In the genomic region with DNA sequence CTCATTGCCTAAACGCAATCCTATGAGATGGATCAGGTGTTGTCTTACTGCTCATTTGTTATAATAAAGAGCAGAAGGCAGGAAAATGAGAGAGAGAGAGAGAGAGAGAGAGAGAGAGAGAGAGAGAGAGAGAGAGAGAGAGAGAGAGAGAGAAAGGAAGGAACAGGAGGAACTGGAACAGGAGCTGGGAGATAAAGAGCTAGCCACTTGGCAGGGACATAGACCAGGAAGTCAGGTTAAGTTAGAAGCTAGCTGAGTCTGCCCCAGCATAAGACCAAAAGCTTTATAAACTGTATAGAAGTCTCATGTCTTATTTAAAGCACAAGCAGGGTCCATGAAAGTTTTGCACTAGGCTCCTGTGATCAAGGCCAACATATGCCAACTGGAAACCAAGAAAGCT, we compare ENCODE assay signal across 39 mouse cellular contexts. TPM values are rescaled to one million over a fixed set of nuclear protein-coding genes. Genes with fewer than 3 reads are reported as not detected.
"Had no signal": no experiment of that assay in that cellular context is flagged by ENCODE, and none has a peak within 500 bp of the region (broad histone marks: within the 10 kb centered on the region; RNA-seq: fewer than 3 reads in every experiment).

No protein-coding gene starts in this region.

- H3K9ac ChIP-seq: embryonic facial prominence, embryonic 12.5 days; embryonic facial prominence, embryonic 13.5 days; embryonic facial prominence, embryonic 15.5 days; forebrain, embryonic 12.5 days; forebrain, embryonic 13.5 days; forebrain, embryonic 15.5 days; forebrain, postnatal 0 days had no signal

- H3K4me2 ChIP-seq: embryonic facial prominence, embryonic 12.5 days; embryonic facial prominence, embryonic 13.5 days; embryonic facial prominence, embryonic 15.5 days; forebrain, embryonic 12.5 days; forebrain, embryonic 13.5 days; forebrain, embryonic 15.5 days had no signal

- H3K9me3 ChIP-seq: embryonic facial prominence, embryonic 10.5 days; embryonic facial prominence, embryonic 12.5 days; embryonic facial prominence, embryonic 13.5 days; embryonic facial prominence, embryonic 15.5 days; forebrain, embryonic 10.5 days; forebrain, embryonic 12.5 days; forebrain, embryonic 13.5 days; forebrain, embryonic 15.5 days had no signal

- H3K36me3 ChIP-seq: embryonic facial prominence, embryonic 10.5 days; embryonic facial prominence, embryonic 12.5 days; embryonic facial prominence, embryonic 13.5 days; embryonic facial prominence, embryonic 15.5 days; forebrain, embryonic 10.5 days; forebrain, embryonic 12.5 days; forebrain, embryonic 15.5 days had no signal

- H3K27me3 ChIP-seq: embryonic facial prominence, embryonic 12.5 days; embryonic facial prominence, embryonic 13.5 days; embryonic facial prominence, embryonic 15.5 days; forebrain, embryonic 12.5 days; forebrain, embryonic 13.5 days; forebrain, embryonic 15.5 days had no signal

- H3K4me3 ChIP-seq: embryonic facial prominence, embryonic 10.5 days; embryonic facial prominence, embryonic 12.5 days; embryonic facial prominence, embryonic 13.5 days; embryonic facial prominence, embryonic 15.5 days; erythroblast, embryonic 14.5 days; forebrain, embryonic 10.5 days; forebrain, embryonic 12.5 days; forebrain, embryonic 13.5 days; forebrain, embryonic 15.5 days; gastrocnemius, adult 2 months; heart, adult 2 months had no signal

- DNase-seq: cerebellum, adult 9-10 months; cerebellum, adult 9-11 months; cerebellum, postnatal 10 days; cerebellum, postnatal 14 days; cerebellum, postnatal 25 days; cerebellum, postnatal 36 days; embryo, embryonic 11 days; forebrain, postnatal 0 days; gastrocnemius, adult 2 months; gastrocnemius, postnatal 10 days; gastrocnemius, postnatal 14 days; gastrocnemius, postnatal 25 days; gastrocnemius, postnatal 36 days; heart, adult 11 months; heart, adult 18-20 months; heart, adult 2 months had no signal

- H3K27ac ChIP-seq: embryonic facial prominence, embryonic 10.5 days; embryonic facial prominence, embryonic 12.5 days; embryonic facial prominence, embryonic 13.5 days; embryonic facial prominence, embryonic 15.5 days; forebrain, embryonic 10.5 days; forebrain, embryonic 12.5 days; forebrain, embryonic 13.5 days; forebrain, embryonic 15.5 days; gastrocnemius, adult 2 months; heart, adult 2 months had no signal

- ATAC-seq: forebrain, embryonic 13.5 days; forebrain, embryonic 14.5 days; forebrain, embryonic 15.5 days; forebrain, embryonic 16.5 days; forebrain, postnatal 0 days had no signal

- H3K4me1 ChIP-seq: embryonic facial prominence, embryonic 10.5 days; embryonic facial prominence, embryonic 12.5 days; embryonic facial prominence, embryonic 13.5 days; embryonic facial prominence, embryonic 15.5 days; forebrain, embryonic 10.5 days; forebrain, embryonic 12.5 days; forebrain, embryonic 13.5 days; forebrain, embryonic 15.5 days had no signal

RNA-seq across cellular contexts. Expression of gene Spata31d1c, which starts 24.9 kb away (rescaled TPM):
- total RNA-seq: common myeloid progenitor, adult 5-6 weeks; forebrain, postnatal 0 days; gastrocnemius, adult 18-20 months; gastrocnemius, adult 2 months; gastrocnemius, adult 8-10 months; gastrocnemius, postnatal 10 days; gastrocnemius, postnatal 14 days; gastrocnemius, postnatal 25 days; gastrocnemius, postnatal 36 days; gastrocnemius, postnatal 4 days; granulocyte monocyte progenitor cell, adult 5-6 weeks; heart, adult 18-20 months; heart, adult 2 months; heart, adult 8-10 months had no signal
- polyA plus RNA-seq: cortical plate, adult 2 months; embryonic facial prominence, embryonic 10.5 days; embryonic facial prominence, embryonic 11.5 days; embryonic facial prominence, embryonic 12.5 days; embryonic facial prominence, embryonic 13.5 days; embryonic facial prominence, embryonic 14.5 days; embryonic facial prominence, embryonic 15.5 days; erythroblast, embryonic 14.5 days; forebrain, embryonic 10.5 days; forebrain, embryonic 11.5 days; forebrain, embryonic 12.5 days; forebrain, embryonic 13.5 days; forebrain, embryonic 14.5 days; forebrain, embryonic 15.5 days; forebrain, embryonic 16.5 days; forebrain, postnatal 0 days; frontal cortex, adult 2 months; gonadal fat pad, adult 2 months; heart, adult 2 months had no signal

RNA-seq across cellular contexts. Expression of gene Prss47, which starts 44.6 kb away (rescaled TPM):
- total RNA-seq: common myeloid progenitor, adult 5-6 weeks; forebrain, postnatal 0 days; gastrocnemius, adult 18-20 months; gastrocnemius, adult 2 months; gastrocnemius, adult 8-10 months; gastrocnemius, postnatal 10 days; gastrocnemius, postnatal 14 days; gastrocnemius, postnatal 25 days; gastrocnemius, postnatal 36 days; gastrocnemius, postnatal 4 days; granulocyte monocyte progenitor cell, adult 5-6 weeks; heart, adult 18-20 months; heart, adult 2 months; heart, adult 8-10 months had no signal
- polyA plus RNA-seq: cortical plate, adult 2 months; embryonic facial prominence, embryonic 10.5 days; embryonic facial prominence, embryonic 11.5 days; embryonic facial prominence, embryonic 12.5 days; embryonic facial prominence, embryonic 13.5 days; embryonic facial prominence, embryonic 14.5 days; embryonic facial prominence, embryonic 15.5 days; erythroblast, embryonic 14.5 days; forebrain, embryonic 10.5 days; forebrain, embryonic 11.5 days; forebrain, embryonic 12.5 days; forebrain, embryonic 13.5 days; forebrain, embryonic 14.5 days; forebrain, embryonic 15.5 days; forebrain, embryonic 16.5 days; forebrain, postnatal 0 days; frontal cortex, adult 2 months; gonadal fat pad, adult 2 months; heart, adult 2 months had no signal
